Mouse (Mus musculus): ENCODE measurements around the gene Map6d1.

DNA sequence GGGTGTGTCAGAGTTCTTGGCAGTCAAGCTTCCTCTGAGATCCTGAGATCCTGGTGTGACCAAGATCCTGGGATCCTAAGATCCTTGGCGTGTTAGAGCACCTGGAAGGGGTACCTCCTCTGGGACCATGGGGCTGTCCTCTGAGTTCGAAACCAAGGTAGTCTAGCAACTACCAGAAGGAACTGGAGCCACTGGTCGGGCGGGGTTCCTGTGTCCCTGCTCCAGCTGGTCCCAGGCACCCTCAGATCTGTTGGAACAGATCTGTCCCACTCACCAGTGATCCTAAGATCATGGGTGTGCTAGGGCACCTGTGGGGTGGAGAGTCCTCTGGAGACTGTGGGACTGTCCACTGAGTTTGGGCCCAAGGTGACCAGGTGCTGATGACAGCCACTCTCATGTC, 14.5 kb downstream of the Map6d1 start:
- TF ChIP-seq POLR2A (IDR thresholded peaks at IDR 0.05; ENCODE audit: extremely low read depth, insufficient read depth, low read length): no peak
- TF ChIP-seq CTCF (IDR thresholded peaks at IDR 0.05; ENCODE audit: low read depth, low read length): no peak
